Mouse (Mus musculus) adrenal gland, postnatal 14 days (tissue): ENCODE measurements around the gene Mstn. TPM values are rescaled to one million over a fixed set of nuclear protein-coding genes. Genes with fewer than 3 reads are reported as not detected.

Source experiments
- DNase-seq: peaks from one replicate; pipeline ENCODE4 v3.0.0; 2021; ENCODE audit warnings: mixed read lengths
- total RNA-seq: library from RNA; stranded (reverse); gene quantifications from 2 replicates; pipeline ENCODE4 v1.2.3, GENCODE M21; 2021

The Mstn gene
- total RNA-seq, 1 experiment from 2014 or later: not detected

- DNase-seq: no peak
Observed at GRCm38 (mm10) chr1:53110561-53110960, 49.1 kb downstream of the Mstn start.

Other genes with a start within 250 kb of the Mstn start
- 33.2 and 36.4 TPM in 2 replicates for gene Inpp1, start 244.0 kb upstream of the Mstn start, total RNA-seq
- gene Hibch, start 216.7 kb upstream of the Mstn start, total RNA-seq: 109 and 120 TPM in 2 replicates
- 0.33 and 1.6 TPM in 2 replicates for gene 1700019D03Rik, start 41.5 kb upstream of the Mstn start, total RNA-seq
- gene 1700019A02Rik, start 126.0 kb downstream of the Mstn start, total RNA-seq: not detected in 2 replicates
- 4.6 and 5.7 TPM in 2 replicates for gene Pms1, start 235.4 kb downstream of the Mstn start, total RNA-seq
- 12.5 TPM in 2 replicates for gene Ormdl1, start 235.5 kb downstream of the Mstn start, total RNA-seq
- 0.83 TPM in 1 of 2 replicates, not detected in the other for gene Gm28778, start 235.5 kb downstream of the Mstn start, total RNA-seq